Mouse (Mus musculus) G1E (cell line): ENCODE measurements around the gene Nr2f2. TPM values are rescaled to one million over a fixed set of nuclear protein-coding genes. Genes with fewer than 3 reads are reported as not detected.

Experiments
- ATAC-seq: 2 replicates; pipeline ENCODE4 v1.8.0; 2016; ENCODE audit warnings: mild to moderate bottlenecking; ENCODE audit not compliant: insufficient number of reproducible peaks, poor library complexity, low FRiP score, severe bottlenecking; ENCODE audit errors: extremely low read depth
- DNase-seq: peaks from one replicate; pipeline ENCODE4 v3.0.0; 2012; ENCODE audit warnings: low spot score
- H3K27me3 ChIP-seq: 2 replicates; pipeline ENCODE4 v1.6.1; 2012; ENCODE audit warnings: mild to moderate bottlenecking, low read length, inconsistent platforms; ENCODE audit not compliant: insufficient read depth
- H3K36me3 ChIP-seq: replicated peaks from 2 replicates; pipeline ENCODE3; 2012; ENCODE audit warnings: mild to moderate bottlenecking, inconsistent platforms
- H3K4me1 ChIP-seq: 2 replicates; pipeline ENCODE4 v1.6.1; 2012; ENCODE audit warnings: low read depth, low read length, inconsistent platforms, mixed read lengths; ENCODE audit not compliant: insufficient read depth
- H3K4me3 ChIP-seq: 2 replicates; pipeline ENCODE4 v1.5.1; 2012; ENCODE audit warnings: low read depth, mild to moderate bottlenecking, inconsistent platforms, low read length, moderate library complexity, mixed read lengths
- H3K9me3 ChIP-seq: replicated peaks from 2 replicates; pipeline ENCODE4 v1.6.1; 2012; ENCODE audit warnings: inconsistent platforms
- CTCF ChIP-seq: IDR thresholded peaks from 2 replicates; pipeline ENCODE4 v1.5.1; 2012; ENCODE audit warnings: low read depth, low read length, inconsistent platforms, mixed read lengths
- GATA1 ChIP-seq: IDR thresholded peaks from 2 replicates; pipeline ENCODE4 v1.6.1; 2012; ENCODE audit warnings: borderline replicate concordance, low read length, inconsistent platforms, mixed read lengths
- GATA2 ChIP-seq: IDR thresholded peaks from 2 replicates; pipeline ENCODE4 v1.6.1; 2012; ENCODE audit warnings: low read depth, low read length, inconsistent platforms, borderline replicate concordance
- POLR2AphosphoS5 ChIP-seq: IDR thresholded peaks from 2 replicates; pipeline ENCODE4 v1.6.1; 2012; ENCODE audit warnings: low read depth, low read length, inconsistent platforms; ENCODE audit not compliant: insufficient replicate concordance
- TAL1 ChIP-seq: conservative IDR thresholded peaks from 2 replicates; pipeline ENCODE4 v1.6.1; 2012; ENCODE audit warnings: low read depth, low read length, inconsistent platforms, mixed read lengths
- polyA plus RNA-seq: library from polyadenylated mRNA; stranded (reverse); fragments of >175 nt; gene quantifications from 2 replicates; pipeline ENCODE4 v1.2.3, GENCODE M21; 2012
- total RNA-seq, 2 experiments: library from RNA; stranded (forward) in 1 of 2; stranded (reverse) in 1 of 2; fragments of 200-1000 nt in 1 of 2; fragments of >200 nt in 1 of 2; fragmentation: Nextera tagmentation in 1 of 2; gene quantifications; 2 replicates each; pipeline ENCODE4 v1.2.3; 2014 to 2017

The Nr2f2 gene
- total and polyA plus RNA-seq, 3 experiments: 0.33 TPM; not detected in 2

DNA sequence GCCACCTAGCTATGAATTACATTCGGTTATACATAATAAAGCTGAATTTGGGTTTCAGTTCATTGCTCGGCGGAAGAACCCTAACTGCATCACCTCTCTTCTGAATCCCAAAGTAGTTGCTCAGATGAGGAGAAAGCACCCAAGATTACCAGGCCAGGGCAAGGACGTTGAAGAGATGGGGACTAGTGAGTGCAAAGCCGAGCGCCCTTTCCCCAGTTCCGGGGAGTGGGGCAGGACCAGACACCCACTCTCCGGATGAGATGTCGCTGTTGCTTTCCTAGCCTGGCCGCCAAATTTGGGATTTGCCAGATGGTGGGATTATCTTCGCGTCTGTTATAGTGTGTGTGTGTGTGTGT, 36.4 kb downstream of the Nr2f2 start:
- TF ChIP-seq GATA1 (no peak), CTCF (no peak), TAL1 (no peak), GATA2 (no peak), POLR2AphosphoS5 (no peak)
- H3K27me3 ChIP-seq: no peaks in the 10 kb centered on the region; the same call in 1 of the 2 replicates
- no peak for DNase-seq

DNA sequence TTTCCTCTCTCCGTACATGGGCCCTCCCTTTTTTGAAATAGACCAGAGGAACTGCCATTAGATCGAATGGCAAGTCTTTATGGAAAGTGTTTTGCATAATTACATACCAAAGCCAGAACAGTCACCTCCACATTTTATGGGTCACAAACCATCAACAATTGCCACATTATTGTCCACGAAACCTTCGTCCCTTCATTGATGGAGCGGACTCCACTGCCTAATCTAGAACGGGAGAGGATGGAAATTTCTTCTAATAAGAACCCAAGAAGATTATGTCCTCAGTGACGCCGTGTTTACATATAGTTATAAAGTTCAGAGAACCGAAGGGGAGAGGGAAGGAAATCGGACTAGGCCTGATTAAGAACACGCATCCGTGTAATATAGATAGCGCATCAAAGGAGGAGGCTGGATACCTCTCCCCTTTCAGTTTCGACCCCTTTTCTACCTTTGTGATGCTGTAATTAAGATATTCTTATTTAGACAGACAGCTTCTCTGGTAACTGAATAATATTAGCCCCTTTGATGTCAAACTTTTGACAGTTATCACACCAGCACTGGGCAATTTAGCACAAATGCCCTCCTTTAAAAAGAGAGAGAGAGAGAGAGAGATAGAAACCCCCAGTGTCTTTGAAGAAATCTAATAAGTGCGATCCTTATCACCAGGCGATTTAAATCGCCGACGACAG, 36.9 kb downstream of the Nr2f2 start:
- ATAC-seq (no peak), DNase-seq (no peak)
- H3K4me1 ChIP-seq: no peaks in the 10 kb centered on the region
- H3K27me3 ChIP-seq: no peaks in the 10 kb centered on the region; the same call in 1 of the 2 replicates
- TF ChIP-seq GATA2 (no peak), TAL1 (no peak), CTCF (no peak), POLR2AphosphoS5 (no peak), GATA1 (no peak)
- no peaks in the 10 kb centered on the region for H3K36me3 ChIP-seq
- H3K4me3 ChIP-seq: no peak overlapping the region
- H3K9me3 ChIP-seq: peaks cover 44% of the 10 kb centered on the region

More for the DNA sequence above, 36.4 kb downstream of the Nr2f2 start:
- peaks cover 48% of the 10 kb centered on the region for H3K9me3 ChIP-seq
- H3K4me1 ChIP-seq: no peaks in the 10 kb centered on the region
- no peaks in the 10 kb centered on the region for H3K36me3 ChIP-seq
- H3K4me3 ChIP-seq: no peak overlapping the region
- no peak for ATAC-seq

DNA sequence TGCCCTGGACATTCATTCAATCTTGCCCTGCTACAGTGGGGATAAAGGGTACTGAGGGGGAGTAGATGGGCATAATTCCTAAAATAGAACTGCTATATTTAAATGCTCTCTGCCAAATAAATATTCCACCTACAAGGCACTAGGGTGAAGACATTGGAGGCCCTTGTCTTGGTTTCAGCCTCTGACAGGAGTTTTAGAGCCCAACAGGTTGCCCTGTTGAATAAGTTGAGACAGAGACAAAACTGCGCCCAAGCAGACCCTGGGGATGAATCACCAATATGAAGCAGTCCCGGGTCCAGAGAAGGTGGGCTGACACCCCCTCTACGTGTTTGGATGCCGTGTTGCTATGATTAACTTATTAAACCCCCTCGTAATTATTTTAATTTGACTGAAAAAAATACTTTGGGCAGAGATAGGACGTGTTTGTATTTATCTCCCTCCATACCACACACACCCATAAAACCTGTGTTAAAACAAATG, 37.5 kb downstream of the Nr2f2 start:
- H3K9me3 ChIP-seq: peaks cover 44% of the 10 kb centered on the region
- no peaks in the 10 kb centered on the region for H3K36me3 ChIP-seq
- no peak for DNase-seq
- no peak overlapping the region for H3K4me3 ChIP-seq
- H3K27me3 ChIP-seq: no peaks in the 10 kb centered on the region; the same call in 1 of the 2 replicates
- H3K4me1 ChIP-seq: no peaks in the 10 kb centered on the region
- no peak for ATAC-seq
- no peak for TF ChIP-seq GATA2
- TF ChIP-seq CTCF: no peak
- no peak for TF ChIP-seq POLR2AphosphoS5
- TF ChIP-seq TAL1: no peak
- no peak for TF ChIP-seq GATA1

DNA sequence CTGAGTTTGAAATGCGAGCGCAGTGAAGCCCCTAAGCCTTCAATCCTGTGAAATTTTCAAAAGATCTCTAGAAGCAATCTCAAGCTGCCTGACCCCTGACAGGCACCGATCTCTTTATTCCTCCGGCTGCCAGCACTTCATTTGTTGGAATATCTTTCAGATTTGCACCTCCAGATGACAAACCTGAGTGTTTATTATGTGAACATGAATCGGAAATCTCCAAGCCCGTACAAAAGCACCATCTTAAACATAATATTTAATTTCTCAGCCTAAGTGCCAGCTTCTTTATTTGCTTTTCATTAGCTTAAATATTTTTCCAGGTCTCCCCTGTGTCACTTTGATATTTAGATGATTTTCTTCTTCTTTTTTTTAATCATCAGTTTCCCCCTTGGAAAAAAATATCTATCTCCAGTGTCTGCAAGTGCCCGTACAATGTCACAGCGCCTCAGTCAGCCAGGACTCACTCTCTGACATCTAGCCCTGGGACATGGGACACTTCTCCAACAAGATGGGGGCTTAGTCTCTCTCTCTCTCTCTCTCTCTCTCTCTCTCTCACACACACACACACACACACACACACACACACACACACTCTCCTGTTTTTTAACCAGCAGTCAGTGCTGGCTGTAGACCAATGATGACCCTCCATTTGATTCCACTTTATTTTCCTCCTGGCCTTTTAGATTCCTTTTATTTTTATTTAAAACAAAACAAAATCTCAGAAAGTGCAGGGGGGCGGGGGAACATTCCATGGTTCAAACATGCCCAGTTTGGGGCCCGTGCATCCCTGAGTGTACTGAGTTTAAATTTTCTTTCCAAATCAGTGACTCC, 38.1 kb downstream of the Nr2f2 start:
- DNase-seq: no peak
- no peaks in the 10 kb centered on the region for H3K36me3 ChIP-seq
- TF ChIP-seq TAL1: no peak
- no peak for TF ChIP-seq GATA1
- no peak for TF ChIP-seq POLR2AphosphoS5
- no peak for TF ChIP-seq CTCF
- H3K27me3 ChIP-seq: no peaks in the 10 kb centered on the region; the same call in 1 of the 2 replicates
- H3K4me1 ChIP-seq: no peaks in the 10 kb centered on the region
- peaks cover 42% of the 10 kb centered on the region for H3K9me3 ChIP-seq
- no peak for ATAC-seq
- H3K4me3 ChIP-seq: no peak overlapping the region

DNA sequence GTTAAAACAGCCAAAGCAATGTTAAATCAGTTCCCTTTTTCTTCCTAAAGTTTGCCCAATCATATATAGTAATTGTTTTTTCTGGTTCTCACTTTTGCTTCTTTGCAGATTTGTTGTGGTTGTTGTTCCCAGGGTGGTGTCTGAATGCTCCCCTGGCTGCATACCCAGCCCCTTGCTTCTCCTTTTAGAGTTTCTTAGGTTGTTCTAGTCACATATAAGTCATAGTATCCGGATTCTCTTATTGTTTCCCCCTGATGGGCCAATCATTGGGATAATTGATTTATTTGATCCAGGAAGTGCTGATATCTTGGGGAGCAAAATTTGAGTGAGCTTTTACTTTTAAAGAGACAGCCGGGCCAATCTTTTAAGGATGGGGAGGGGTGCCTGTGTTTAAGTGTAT, 39.3 kb downstream of the Nr2f2 start:
- TF ChIP-seq CTCF: no peak
- no peak for TF ChIP-seq GATA1
- no peak for TF ChIP-seq POLR2AphosphoS5
- TF ChIP-seq TAL1: no peak
- TF ChIP-seq GATA2: no peak

More for the DNA sequence above, 39.3 kb downstream of the Nr2f2 start:
- ATAC-seq (no peak), DNase-seq (no peak)
- Histone ChIP-seq H3K27me3 (no peaks in the 10 kb centered on the region; the same call in 1 of the 2 replicates), H3K9me3 (peaks cover 42% of the 10 kb centered on the region), H3K4me1 (no peaks in the 10 kb centered on the region), H3K36me3 (no peaks in the 10 kb centered on the region), H3K4me3 (no peak overlapping the region)
